Mouse (Mus musculus) CD8-positive naive resting alpha-beta T cell, adult 2 months (primary cell): ENCODE data around the gene Mad2l2.
"Not testable (repeated sequence)": the region's sequence is repeated elsewhere in the genome, so short reads cannot be mapped to it uniquely, and the experiment has no call there.

Experiments
- DNase-seq, 2 experiments: peaks; one replicate each; pipeline ENCODE4 v3.0.0; 2022; ENCODE audit warnings: low read depth in 2 of 2, low spot score in 2 of 2

Gene Mad2l2

DNA sequence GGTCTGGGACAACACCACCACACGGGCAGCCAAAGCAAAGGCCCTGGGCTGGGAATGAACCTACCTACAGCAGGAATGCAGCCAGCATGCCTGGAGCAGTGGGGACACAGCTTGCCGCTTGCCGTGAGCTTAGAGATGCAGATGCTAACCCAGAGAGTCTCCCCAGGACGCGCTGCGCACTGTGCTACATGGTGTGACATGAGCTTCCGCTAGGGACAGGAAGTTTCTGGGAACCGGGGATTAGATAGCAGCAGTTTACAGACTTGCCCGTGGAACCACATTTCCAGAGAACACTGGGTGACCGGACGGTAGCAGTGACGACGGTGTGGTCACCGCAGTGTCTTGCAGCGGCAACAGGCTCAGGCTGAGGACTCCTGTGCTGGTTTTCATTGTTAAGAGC is 39.4 kb downstream of the Mad2l2 start:
- no peak for DNase-seq

DNA sequence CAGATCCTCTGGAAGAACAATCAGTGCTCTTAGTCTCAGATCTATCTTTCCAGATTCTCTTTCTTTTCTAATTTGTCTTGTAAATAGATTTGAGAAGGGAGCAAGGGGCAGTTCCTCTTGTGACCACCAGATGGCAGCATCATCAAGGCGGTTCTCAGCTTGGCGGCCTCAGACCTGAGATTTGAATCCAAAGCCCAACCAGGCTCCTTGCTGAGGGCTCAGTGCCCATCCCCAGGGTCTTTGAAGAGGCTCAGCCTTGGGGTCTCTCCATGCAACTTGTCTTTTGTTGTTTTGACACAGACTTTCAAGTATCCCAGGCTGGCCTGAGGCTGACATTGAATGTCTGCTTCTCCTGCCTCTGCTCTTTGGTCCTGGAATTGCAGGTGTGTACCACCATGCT is 40.7 kb downstream of the Mad2l2 start:
- peak; percentile 49 to 56 for DNase-seq

DNA sequence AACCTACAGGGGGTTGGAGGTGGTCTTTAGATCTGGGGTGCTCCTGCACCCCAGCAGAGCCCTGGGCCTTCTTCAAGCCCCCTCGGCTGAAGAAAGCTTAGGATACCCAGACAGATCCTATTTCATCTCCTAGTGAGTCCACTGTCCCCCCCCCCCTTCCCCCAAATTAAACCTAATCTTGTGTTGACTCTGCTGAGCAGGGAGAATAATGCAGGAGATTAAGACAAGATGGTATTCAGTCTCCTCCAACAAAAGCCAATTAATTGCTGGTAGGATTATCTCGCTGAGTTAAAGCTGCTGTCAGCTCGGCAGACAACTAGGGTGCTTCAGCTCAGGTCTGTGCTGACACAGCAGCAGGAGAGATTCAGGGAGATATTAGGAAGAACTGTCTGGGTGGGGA is 41.1 kb downstream of the Mad2l2 start:
- no peak for DNase-seq

DNA sequence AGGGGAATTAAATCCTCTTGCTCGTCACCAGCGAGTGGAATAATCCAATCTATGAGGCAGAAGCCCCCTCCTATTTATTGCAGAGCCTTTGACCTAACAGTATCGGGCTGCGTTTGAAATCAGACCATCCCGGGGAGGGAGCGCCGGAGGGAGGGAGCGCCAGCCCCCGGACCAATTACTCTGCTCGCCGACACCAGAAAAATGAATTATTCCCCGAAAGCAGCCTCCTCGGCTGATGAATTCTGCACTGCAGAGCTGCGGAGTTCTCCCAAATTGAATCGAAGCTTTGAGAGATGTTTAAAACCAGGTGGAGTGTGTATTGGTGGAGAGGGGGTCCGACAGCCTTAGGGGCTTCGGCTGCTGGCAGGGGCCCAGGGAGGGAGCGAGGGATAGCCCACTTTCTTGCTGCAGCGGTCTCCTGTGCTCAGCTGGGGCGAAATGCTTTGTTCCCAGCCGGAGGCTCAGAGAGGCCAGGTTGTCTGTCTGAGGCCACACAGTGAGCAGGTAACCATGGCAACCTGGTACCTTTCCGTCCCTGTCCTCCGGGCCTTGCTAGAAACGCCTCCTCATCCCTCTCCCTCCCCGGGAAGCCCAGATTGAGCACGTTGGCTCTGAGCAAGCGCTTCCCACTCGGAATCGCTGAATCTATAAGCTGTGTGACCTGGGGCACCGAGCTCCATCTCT is 43.8 kb downstream of the Mad2l2 start:
- DNase-seq = no peak

DNA sequence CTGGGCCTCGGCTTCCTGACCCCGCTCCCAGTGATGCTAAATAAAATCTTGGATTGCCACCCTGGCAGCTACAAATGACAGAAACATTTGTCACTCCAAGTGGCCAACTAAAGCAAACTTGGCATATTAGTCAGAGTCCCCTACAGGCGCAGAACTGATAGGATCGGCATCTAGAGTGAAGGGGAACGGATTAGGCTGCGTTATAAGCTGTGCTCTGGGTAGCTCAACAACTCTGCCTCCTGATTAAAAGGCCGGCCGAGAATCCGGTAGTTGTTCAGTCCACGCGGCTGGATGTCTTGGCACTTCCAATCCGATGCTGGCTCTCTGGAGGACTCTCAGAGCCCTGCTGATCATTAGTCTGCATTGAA is 44.3 kb downstream of the Mad2l2 start:
- DNase-seq = no peak

DNA sequence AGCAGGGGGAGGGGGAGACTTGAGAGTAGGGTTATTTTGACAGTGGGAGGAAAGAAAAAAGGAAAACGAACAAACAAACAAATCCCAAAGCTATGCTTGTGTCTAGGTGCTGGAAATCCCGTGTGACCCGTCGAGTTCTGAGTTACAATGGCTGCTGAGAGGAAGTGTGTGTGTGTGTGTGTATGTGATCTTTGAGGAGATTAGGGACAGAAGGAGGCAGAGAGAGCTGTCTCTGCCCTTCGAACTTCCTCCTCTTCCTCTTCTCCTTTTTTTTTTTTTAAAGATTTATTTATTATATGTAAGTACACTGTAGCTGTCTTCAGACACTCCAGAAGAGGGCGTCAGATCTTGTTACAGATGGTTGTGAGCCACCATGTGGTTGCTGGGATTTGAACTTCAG is 46.4 kb downstream of the Mad2l2 start:
- DNase-seq = not testable (repeated sequence)

DNA sequence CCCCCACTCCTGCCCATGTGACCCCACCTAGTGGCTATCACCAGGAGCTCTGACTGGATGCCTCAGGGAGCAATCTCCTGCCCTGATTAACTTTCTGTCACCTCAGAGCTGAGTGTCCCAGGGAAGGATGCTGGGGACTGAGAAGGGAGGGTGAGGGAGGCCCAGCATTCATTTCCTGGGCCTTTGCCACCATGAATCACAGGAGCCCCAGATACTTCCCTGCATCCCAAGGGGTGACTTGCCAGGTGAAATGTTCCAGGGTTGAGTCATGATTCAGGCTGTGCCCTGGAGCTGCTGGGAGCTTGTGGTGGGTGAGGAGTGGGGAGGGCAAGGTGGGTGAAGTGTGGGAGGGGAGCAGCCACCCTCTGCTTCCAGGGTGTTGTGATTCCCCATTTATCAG is 47.5 kb downstream of the Mad2l2 start:
- DNase-seq = no peak

DNA sequence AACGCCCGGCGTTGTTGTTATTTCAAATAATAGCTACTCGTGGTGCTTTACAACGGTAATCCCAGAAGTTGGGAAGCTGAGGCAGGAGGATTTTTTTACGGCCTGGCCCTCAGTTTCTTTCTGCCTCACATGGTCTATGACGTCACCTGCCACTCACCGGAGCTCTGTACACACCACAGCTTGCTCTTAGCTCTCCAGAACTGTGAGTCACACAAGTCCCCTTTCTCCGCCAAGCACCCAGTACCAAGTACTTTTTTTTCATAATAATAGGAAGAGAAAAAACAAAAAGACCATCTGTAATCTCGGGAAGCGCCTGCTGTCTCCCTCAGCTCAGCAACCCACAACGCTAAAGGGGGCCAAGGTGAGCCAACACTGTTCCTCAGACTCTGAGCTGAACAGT is 51.3 kb downstream of the Mad2l2 start:
- DNase-seq = no peak

DNA sequence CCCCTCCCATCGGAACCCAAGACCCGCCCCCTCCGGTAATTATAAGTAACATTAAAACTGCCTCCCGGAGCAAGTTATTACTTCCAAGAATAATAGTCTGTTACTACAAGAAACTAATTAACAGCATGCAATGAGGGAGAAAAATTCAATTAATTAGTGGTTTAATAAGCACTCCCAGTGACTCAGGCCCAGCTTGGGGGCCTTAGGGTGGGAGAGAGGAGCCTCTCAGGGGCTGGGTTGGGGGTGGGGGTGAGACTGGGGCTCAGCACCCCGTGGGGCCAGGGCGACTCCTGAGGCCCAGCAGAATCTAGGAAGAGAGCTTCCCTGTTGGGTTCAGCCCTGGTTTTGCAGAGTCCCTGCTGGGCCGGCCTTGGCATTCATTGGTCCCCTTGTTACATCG is 52.2 kb downstream of the Mad2l2 start:
- DNase-seq = no peak

DNA sequence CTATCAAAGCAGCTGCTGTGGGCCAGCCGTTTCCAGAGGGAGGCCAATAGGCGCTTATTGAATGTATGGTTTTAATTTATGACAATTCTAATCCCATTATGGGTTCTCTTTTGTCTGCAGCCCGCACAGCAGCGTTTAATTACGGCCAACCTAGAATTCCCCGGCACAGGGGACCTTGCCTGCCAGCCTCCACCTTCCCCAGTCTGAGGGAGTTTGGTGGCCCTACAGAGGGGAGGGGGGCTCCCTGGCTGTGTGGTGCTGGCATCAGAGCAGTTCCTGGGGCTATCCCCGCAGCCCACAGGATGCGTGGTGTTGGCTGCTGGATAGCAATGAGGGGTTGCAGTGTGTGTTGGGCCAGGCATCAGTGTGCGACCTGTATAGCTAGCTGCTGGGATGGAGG is 54.4 kb downstream of the Mad2l2 start:
- no peak for DNase-seq

DNA sequence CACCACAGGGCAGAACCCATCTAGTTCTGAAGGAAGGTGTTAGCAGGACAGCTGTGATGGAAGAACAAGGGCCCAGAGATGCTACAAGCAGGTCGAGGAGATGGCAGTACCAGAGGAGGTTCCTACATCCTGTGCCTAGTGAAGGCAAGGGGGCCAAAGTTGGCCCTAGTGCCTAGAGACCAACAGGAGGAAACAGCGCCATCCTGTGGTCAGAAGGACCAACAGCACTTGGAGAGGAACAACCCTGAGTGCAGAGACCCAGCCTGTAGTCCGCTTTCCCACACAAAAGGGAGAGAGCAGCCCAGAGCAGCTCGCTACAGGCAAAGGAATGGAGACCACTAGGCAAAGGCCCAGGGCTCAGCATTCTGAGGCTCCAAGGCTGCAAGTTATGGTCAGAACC is 55.6 kb downstream of the Mad2l2 start:
- DNase-seq = no peak

DNA sequence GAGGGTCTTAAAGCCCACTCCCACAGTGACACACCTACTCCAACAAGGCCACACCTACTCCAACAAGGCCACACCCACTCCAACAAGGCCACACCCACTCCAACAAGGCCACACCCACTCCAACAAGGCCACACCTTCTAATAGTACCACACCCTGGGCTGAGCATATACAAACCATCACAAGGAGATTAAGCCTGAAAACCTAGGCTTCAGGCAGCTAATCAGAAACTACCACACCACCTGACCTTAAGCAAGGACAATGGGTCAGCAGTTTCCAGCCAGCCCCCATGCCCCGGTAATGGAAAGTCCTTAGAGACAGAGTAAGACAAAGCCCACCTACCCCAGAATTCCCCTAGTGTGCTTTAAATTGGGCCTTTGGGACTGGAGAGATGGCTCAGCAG is 58.6 kb downstream of the Mad2l2 start:
- not testable (repeated sequence) for DNase-seq

DNA sequence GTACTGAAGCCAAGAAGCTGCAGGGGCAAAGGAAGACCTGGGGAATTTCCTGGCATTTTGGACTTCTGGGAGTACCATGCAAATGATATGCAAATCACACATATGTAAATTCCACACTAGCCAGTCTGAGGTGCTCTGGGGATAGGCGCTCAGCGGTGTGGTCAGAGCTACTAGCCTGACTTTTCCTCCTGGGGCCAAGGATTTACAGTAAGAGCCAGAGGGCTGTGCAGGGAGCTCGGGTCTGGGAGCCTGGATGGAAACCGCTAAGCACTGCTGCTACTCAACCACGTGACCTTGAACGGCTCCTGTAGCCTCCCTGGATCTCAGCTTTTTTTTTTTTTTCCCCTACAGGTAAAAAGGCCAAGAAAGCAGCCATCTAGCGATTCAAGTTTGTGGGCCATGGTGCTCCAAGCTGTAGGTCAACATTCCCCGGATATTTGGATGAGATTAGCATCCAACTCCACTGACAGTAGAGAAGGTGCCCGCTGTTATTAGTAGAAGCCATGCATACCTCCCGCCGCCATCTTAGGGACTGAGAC is 62.6 kb downstream of the Mad2l2 start:
- DNase-seq = no peak

DNA sequence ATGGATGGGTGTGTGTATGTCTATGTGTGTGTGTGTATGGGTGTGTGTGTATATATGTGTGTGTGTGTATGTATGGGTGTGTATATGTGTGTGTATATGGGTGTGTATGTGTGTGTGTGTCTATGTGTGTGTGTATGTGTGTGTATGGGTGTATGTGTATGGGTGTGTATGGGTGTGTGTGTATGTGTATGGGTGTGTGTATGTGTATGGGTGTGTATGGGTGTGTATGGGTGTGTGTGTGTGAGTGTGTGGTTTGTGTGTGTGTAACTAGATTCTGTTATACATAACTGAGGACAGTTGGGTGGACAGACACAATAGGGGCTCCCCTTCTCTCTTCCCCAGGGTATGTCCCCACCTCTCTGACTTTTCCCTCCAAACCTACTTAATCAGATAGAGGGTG is 64.2 kb downstream of the Mad2l2 start:
- DNase-seq = no peak
